Comparison of ENCODE assay signal across 14 mouse cellular contexts in the genomic region with DNA sequence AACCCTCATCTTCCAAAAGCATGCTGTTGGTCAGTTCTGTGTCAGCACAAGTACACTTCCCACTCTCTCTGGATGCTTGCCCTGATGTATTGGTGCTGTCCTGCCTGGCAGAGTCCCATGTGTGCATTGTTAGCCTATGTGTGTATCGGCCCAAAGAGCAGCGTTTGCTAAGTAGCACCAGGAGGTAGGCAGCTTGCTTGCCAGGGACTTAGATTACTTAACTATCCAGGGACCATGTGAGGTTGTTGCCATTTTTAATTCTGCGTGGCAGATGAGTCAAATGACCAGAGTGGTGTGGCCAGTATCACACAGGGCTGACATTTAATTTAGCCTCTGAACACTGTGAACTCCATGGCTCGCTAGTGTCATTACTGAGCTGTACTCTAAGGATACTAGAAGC.
"Had no signal": no experiment of that assay in that cellular context is flagged by ENCODE, and none has a peak within 500 bp of the region (broad histone marks: within the 10 kb centered on the region; RNA-seq: fewer than 3 reads in every experiment).

No protein-coding gene starts in this region.

- H3K4me3 ChIP-seq: limb, embryonic 13.5 days; midbrain, embryonic 10.5 days; midbrain, embryonic 15.5 days; neural tube, embryonic 13.5 days; stomach, embryonic 15.5 days had no signal

- DNase-seq: kidney, postnatal 14 days; left cerebral cortex, postnatal 4 days; lung, adult 18-20 months; retina, postnatal 1 day; right cerebral cortex, postnatal 4 days; spleen, adult 18-20 months; thymus, adult 2 months; thymus, postnatal 25 days had no signal

- H3K9ac ChIP-seq: limb, embryonic 13.5 days; liver, embryonic 14.5 days; midbrain, embryonic 15.5 days; neural tube, embryonic 13.5 days; stomach, embryonic 15.5 days had no signal

- H3K4me1 ChIP-seq: limb, embryonic 13.5 days; midbrain, embryonic 10.5 days; stomach, embryonic 15.5 days had no signal

- H3K27ac ChIP-seq: limb, embryonic 13.5 days; liver, embryonic 14.5 days; midbrain, embryonic 10.5 days; midbrain, embryonic 15.5 days; stomach, embryonic 15.5 days had no signal

- H3K4me2 ChIP-seq: limb, embryonic 13.5 days; midbrain, embryonic 15.5 days; neural tube, embryonic 13.5 days; stomach, embryonic 15.5 days had no signal

- H3K36me3 ChIP-seq: limb, embryonic 13.5 days; midbrain, embryonic 10.5 days; midbrain, embryonic 15.5 days; neural tube, embryonic 13.5 days; stomach, embryonic 15.5 days had no signal

- H3K9me3 ChIP-seq: limb, embryonic 13.5 days; midbrain, embryonic 10.5 days; midbrain, embryonic 15.5 days; neural tube, embryonic 13.5 days; stomach, embryonic 15.5 days had no signal

- ATAC-seq: midbrain, embryonic 15.5 days had no signal

- H3K27me3 ChIP-seq: limb, embryonic 13.5 days; midbrain, embryonic 15.5 days; neural tube, embryonic 13.5 days; stomach, embryonic 15.5 days had no signal
